Mouse (Mus musculus): ENCODE measurements around the gene Cdk17. TPM values are rescaled to one million over a fixed set of nuclear protein-coding genes. Genes with fewer than 3 reads are reported as not detected.

The Cdk17 gene
- polyA plus RNA-seq, 1 experiment from 2014 or later, result 15.2 TPM

DNA sequence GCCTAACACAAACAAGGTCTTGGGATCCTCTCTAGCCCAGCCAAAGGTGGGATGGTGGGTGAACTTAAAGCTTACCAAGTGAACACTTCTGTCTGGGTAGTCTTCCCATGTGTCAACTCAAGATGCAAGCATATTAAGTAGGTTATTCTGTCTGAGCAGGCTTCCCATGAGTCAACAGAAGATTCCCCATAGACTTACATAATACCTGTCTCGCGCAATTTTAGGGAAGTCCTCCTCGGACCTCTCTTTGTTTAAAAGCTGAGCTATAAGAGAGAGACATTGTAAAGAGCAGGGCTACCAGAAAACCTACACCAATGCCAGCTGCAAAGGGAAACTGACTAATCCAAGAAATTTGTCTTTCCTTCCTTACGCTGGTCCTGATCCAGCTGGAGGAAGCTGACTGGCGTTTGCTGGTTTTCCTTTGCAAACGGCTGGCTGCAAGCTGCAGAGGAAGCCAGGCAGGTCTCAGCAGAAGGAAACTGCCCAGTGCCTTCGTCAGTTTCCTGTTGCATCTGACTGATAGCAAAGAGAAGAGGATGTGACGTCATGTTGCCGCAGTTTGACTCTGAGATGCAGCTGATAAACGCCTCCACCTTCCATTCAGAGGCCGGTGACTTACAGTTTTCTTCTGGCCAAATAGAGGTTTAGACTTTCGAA, 36.6 kb upstream of the Cdk17 start:
- H3K4me2 ChIP-seq, result peak overlapping the region; percentile 20; the same call in 1 of the 2 replicates
- WGBS, result 50% methylated on average over 12 of the region's 12 CpGs
- H3K4me3 ChIP-seq, result no peak overlapping the region
- no peaks in the 10 kb centered on the region for H3K9me3 ChIP-seq
- H3K27ac ChIP-seq, result peak overlapping the region; percentile 51
- H3K36me3 ChIP-seq, result no peaks in the 10 kb centered on the region
- H3K4me1 ChIP-seq, result peaks cover 2% of the 10 kb centered on the region; the same call in 1 of the 2 replicates
- H3K27me3 ChIP-seq, result no peaks in the 10 kb centered on the region
- no peak overlapping the region for H3K9ac ChIP-seq
- ATAC-seq (ENCODE audit: insufficient number of reproducible peaks, low FRiP score, low TSS enrichment, low read depth), result no peak

DNA sequence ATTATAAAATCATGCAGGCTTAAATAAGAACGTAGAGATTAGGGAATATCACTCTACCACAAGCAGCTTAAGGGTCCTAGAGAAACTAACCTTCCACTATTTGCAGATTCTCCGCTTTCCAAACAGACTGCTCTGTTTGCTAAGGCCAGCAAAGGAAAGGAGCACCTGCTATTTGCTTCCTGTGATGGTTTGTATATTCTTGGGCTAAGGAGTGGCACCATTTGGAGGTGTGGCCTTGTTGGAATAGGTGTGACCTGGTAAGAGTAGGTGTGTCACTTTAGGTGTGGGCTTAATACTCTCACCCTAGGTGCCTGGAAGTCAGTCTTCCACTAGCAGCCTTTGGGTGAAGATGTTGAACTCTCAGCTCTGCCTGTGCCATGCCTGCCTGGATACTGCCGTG, 34.6 kb upstream of the Cdk17 start:
- no peak for ATAC-seq (ENCODE audit: insufficient number of reproducible peaks, low FRiP score, low TSS enrichment, low read depth)
- Histone ChIP-seq H3K9ac (no peak overlapping the region), H3K27me3 (no peaks in the 10 kb centered on the region), H3K27ac (no peak overlapping the region), H3K36me3 (no peaks in the 10 kb centered on the region), H3K4me3 (no peak overlapping the region), H3K9me3 (no peaks in the 10 kb centered on the region), H3K4me1 (peaks cover 2% of the 10 kb centered on the region; the same call in 1 of the 2 replicates), H3K4me2 (no peak overlapping the region)
- WGBS, result 80% methylated on average over 3 of the region's 3 CpGs

DNA sequence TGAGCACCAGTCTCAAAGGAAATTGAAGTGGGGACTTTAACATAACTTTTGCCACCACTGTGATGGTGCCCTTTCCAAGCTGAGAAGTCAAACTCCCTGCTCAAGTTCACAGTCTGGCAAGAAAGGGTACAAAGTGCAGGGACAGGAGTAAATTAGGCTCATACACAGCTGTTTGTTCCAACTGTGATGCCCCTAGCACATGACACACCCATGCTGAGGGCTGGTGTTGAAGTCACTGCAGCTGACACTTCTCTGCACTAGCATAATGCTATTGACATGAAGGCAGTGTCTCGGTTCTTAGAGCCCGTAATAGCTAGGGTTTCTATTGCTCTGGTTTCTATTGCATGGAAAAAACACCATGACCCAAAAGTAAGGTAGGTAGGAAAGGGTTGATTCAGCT, 32.1 kb upstream of the Cdk17 start:
- H3K27ac ChIP-seq, result no peak overlapping the region
- no peak overlapping the region for H3K4me2 ChIP-seq
- no peaks in the 10 kb centered on the region for H3K9me3 ChIP-seq
- peaks cover 2% of the 10 kb centered on the region; the same call in 1 of the 2 replicates for H3K4me1 ChIP-seq
- 68% methylated on average over 2 of the region's 2 CpGs for WGBS
- ATAC-seq (ENCODE audit: insufficient number of reproducible peaks, low FRiP score, low TSS enrichment, low read depth), result no peak
- H3K36me3 ChIP-seq, result no peaks in the 10 kb centered on the region
- no peaks in the 10 kb centered on the region for H3K27me3 ChIP-seq
- H3K4me3 ChIP-seq, result no peak overlapping the region
- no peak overlapping the region for H3K9ac ChIP-seq

DNA sequence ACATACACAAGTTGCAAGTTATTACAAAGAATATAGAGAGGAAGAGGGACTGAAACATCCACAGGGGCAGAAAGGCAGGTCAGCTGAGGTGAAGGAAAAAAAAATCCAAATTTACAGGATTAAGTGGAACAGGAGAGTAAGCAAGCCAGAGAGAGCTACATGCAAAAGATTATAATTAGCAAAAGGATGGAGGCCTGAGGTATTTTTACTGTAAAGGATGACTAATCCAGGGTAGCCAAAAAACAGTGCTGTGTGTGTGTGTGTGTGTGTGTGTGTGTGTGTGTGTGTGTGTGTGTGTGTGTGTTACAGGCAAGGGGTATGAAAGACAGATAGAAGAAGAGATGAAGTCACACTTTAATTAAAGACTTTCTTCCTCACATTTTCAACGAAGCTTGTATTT, 31.3 kb upstream of the Cdk17 start:
- H3K27me3 ChIP-seq, result no peaks in the 10 kb centered on the region
- H3K9me3 ChIP-seq, result no peaks in the 10 kb centered on the region
- H3K36me3 ChIP-seq, result no peaks in the 10 kb centered on the region
- ATAC-seq (ENCODE audit: insufficient number of reproducible peaks, low FRiP score, low TSS enrichment, low read depth), result no peak
- no peak overlapping the region for H3K4me3 ChIP-seq
- 76% methylated on average over 1 of the region's 1 CpGs for WGBS
- no peak overlapping the region for H3K27ac ChIP-seq
- no peak overlapping the region for H3K9ac ChIP-seq
- H3K4me2 ChIP-seq, result no peak overlapping the region
- H3K4me1 ChIP-seq, result no peaks in the 10 kb centered on the region

DNA sequence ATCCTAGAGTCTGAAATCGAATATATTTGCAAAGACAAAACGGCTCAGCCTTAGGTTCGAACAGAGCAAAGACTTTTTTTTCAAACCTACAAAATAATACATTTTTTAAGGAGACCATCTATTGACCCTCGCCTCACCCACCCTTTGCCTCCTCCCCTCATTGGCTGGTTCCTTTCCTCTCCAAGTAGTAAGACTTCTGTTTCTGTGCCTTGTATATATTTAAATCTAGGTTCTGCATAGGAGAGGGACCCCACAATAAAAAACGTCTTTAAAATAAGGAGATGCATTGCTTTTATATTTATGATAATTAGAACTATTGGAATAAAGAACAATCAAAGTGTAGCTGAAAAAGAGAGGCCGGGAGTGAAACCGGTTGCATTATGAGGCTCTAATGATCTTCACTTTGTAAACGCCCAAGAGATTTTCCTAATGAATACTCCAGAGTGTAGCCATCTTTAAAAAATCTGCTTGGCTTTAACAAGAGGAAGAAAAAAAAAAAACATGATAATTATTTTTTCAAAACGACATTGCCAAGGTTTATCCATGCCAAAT, 30.7 kb upstream of the Cdk17 start:
- Histone ChIP-seq H3K9me3 (no peaks in the 10 kb centered on the region), H3K27me3 (no peaks in the 10 kb centered on the region), H3K9ac (no peak overlapping the region), H3K4me2 (no peak overlapping the region), H3K27ac (no peak overlapping the region), H3K36me3 (no peaks in the 10 kb centered on the region), H3K4me1 (no peaks in the 10 kb centered on the region), H3K4me3 (no peak overlapping the region)
- WGBS, result 72% methylated on average over 9 of the region's 9 CpGs
- ATAC-seq (ENCODE audit: insufficient number of reproducible peaks, low FRiP score, low TSS enrichment, low read depth), result no peak

DNA sequence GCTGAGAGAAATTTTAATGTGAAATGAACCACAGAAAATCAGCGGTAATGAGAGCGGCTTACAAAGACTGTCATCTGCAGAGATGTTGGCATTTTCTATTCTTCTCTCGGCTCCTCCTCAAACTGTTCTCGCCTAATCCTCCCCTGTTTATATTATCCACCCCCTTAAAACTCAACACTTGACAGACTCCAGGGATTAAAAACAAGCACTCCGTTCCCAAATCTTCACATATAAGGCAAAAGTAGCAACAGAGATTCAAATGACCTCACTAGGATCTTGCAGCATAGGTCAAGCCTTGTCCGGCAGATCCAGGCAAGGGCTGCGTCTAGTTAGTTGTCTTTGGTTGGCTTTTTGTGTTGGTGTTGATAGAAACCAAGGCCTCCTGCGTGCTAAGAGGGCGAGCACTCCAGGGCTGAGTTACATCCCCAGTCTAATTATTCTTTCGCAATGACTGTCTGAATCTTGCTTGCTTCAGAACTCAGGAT, 30.2 kb upstream of the Cdk17 start:
- 81% methylated on average over 10 of the region's 10 CpGs for WGBS
- Histone ChIP-seq H3K27ac (no peak overlapping the region), H3K9me3 (no peaks in the 10 kb centered on the region), H3K4me3 (no peak overlapping the region), H3K9ac (no peak overlapping the region), H3K36me3 (no peaks in the 10 kb centered on the region), H3K4me2 (no peak overlapping the region), H3K4me1 (no peaks in the 10 kb centered on the region), H3K27me3 (no peaks in the 10 kb centered on the region)
- ATAC-seq (ENCODE audit: insufficient number of reproducible peaks, low FRiP score, low TSS enrichment, low read depth), result no peak

DNA sequence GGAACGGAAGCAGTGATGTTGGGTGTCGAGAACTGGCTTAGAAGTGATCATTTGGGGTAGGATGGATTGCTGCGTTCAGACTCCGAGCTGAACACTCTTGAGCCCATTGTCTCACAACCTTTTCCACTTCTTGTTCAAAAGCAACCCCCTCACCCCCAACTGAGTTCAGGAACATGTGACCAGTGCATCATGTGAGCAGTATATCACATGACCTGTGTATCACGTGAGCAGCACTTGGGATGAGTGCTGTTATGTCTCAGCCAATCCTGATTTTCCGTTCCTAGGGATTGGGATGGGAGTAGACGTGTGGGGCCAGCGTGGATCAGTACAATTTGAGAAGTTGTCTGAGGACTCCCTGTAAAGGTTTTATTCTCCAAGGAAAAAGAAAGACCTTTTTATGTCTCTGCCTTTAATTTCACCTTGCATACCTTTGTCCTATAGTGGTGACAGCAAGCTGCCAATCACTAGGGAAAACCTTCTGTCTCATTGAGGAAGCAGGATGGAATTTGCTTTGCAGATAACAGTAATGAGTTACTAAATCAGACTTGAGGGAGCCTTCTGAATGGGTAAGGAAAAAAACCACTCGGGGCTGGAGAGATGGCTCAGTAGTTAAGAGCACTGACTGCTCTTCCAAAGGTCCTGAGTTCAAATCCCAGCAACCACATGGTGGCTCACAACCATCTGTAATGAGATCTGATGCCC, 28.7 kb upstream of the Cdk17 start:
- H3K4me2 ChIP-seq, result no peak overlapping the region
- H3K9ac ChIP-seq, result no peak overlapping the region
- no peaks in the 10 kb centered on the region for H3K9me3 ChIP-seq
- no peak for ATAC-seq (ENCODE audit: insufficient number of reproducible peaks, low FRiP score, low TSS enrichment, low read depth)
- H3K4me1 ChIP-seq, result no peaks in the 10 kb centered on the region
- no peaks in the 10 kb centered on the region for H3K36me3 ChIP-seq
- no peak overlapping the region for H3K27ac ChIP-seq
- no peak overlapping the region for H3K4me3 ChIP-seq
- no peaks in the 10 kb centered on the region for H3K27me3 ChIP-seq
- 93% methylated on average over 9 of the region's 9 CpGs for WGBS

DNA sequence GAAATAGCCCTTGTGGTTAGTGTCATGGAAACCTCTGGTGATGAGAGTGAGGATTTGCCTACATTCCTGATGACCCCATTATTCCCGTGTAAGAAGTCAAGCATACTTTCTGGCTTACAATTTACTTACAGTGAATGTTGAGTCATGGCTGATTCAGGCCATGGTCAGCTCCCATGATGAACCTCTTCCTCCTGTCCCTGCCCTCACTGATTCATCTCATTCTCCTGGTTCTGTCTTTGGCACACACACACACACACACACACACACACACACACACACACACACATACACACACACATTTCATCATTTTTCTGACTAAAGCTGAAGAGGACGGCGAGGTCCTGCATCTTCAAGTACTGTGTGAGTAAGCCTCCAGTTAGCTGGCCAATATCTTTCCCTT, 21.9 kb upstream of the Cdk17 start:
- ATAC-seq (ENCODE audit: insufficient number of reproducible peaks, low FRiP score, low TSS enrichment, low read depth), result no peak
- Histone ChIP-seq H3K27ac (no peak overlapping the region), H3K4me2 (no peak overlapping the region), H3K9me3 (no peaks in the 10 kb centered on the region), H3K4me1 (no peaks in the 10 kb centered on the region), H3K9ac (no peak overlapping the region), H3K36me3 (no peaks in the 10 kb centered on the region), H3K27me3 (no peaks in the 10 kb centered on the region), H3K4me3 (no peak overlapping the region)
- WGBS, result 87% methylated on average over 3 of the region's 3 CpGs

DNA sequence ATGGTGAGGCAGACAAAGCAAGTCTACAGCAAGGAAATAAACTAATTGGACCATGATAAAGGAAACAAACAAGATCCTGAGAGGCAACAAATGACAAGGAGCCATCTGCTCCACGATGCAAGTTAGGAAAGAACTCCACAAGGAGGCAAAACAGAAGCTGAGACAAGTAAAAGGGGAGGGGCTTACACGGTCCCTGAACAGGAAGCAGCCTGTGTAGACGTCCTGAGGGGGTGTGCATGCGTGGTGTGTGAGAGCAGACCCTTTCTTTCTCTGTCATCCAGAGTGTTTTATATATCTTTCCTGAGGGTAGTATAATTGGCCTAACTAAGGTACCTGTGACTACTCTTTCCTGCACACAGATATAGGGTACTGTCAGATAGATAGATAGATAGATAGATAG, 19.9 kb upstream of the Cdk17 start:
- WGBS, result 45% methylated on average over 4 of the region's 4 CpGs
- Histone ChIP-seq H3K27ac (no peak overlapping the region), H3K9ac (no peak overlapping the region), H3K27me3 (no peaks in the 10 kb centered on the region), H3K4me1 (no peaks in the 10 kb centered on the region), H3K4me2 (no peak overlapping the region), H3K36me3 (no peaks in the 10 kb centered on the region), H3K4me3 (no peak overlapping the region), H3K9me3 (no peaks in the 10 kb centered on the region)
- no peak for ATAC-seq (ENCODE audit: insufficient number of reproducible peaks, low FRiP score, low TSS enrichment, low read depth)

DNA sequence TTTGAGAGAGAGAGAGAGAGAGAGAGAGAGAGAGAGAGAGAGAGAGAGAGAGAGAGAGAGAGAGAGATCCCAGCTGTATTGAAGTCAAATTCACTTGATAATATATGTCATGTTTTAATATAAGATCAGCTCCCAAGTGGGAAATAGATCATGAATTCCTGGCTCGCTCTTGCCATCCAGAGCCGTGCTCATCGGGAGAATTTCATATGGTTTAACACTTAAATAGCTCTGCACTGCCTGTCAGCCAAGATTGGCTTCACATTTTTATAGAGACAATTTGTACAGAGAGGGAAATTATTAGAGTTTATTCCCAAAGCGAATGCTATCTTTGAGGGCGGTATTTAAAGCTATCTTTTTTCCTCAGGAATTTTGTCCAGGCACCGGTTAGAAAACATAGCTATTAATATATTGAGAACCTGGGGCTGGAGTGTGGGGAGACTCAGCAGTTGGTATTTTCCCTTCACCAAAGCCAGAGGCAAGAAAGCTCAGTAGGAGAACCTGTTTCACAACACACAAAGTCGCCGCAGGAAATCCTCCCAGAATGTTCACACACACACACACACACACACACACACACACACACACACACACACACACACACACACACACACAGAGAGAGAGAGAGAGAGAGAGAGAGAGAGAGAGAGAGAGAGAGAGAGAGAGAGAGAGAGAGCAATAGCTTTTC, 17.9 kb upstream of the Cdk17 start:
- Histone ChIP-seq H3K27ac (no peak overlapping the region), H3K36me3 (no peaks in the 10 kb centered on the region), H3K9ac (no peak overlapping the region), H3K4me1 (no peaks in the 10 kb centered on the region), H3K4me3 (no peak overlapping the region), H3K27me3 (no peaks in the 10 kb centered on the region), H3K4me2 (no peak overlapping the region), H3K9me3 (no peaks in the 10 kb centered on the region)
- ATAC-seq (ENCODE audit: insufficient number of reproducible peaks, low FRiP score, low TSS enrichment, low read depth), result no peak
- 30% methylated on average over 8 of the region's 8 CpGs for WGBS

DNA sequence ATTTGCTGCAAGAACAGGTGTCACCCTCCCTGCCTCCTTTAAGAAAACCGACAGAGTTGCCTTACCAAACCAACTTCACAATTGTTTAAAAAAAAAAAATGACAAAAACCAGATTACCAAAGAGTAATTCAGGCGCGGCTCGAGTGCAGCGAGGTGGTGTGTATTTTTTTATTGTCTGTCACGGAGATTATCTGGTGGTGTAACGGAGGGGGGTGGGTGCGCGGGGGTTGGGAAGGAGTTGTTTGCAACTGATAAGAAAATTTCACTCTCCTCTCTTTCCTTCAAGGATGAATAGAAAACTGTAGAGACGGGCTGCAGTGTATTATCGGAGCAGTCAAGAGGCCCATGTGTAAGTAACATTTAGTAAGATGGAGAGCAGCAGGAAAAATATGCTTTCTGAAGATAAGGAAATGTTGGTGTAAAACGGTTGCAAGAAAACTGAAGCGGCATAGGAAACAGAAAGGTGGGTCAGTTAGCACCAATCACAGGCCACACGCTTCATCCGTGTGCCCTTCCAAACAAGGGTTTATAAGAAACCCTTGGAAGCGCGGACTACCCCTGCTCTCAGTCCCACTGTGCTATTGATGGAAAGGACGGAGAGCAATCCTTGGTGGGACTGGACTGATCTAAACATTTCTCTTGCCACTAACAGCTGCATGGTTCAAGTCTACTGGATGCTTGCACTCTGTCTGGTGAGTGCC, 17.2 kb upstream of the Cdk17 start:
- Histone ChIP-seq H3K4me3 (no peak overlapping the region), H3K27me3 (no peaks in the 10 kb centered on the region), H3K9me3 (no peaks in the 10 kb centered on the region), H3K27ac (no peak overlapping the region; the same call in 1 of the 2 replicates), H3K4me1 (no peaks in the 10 kb centered on the region), H3K4me2 (no peak overlapping the region), H3K9ac (no peak overlapping the region), H3K36me3 (no peaks in the 10 kb centered on the region)
- no peak for ATAC-seq (ENCODE audit: insufficient number of reproducible peaks, low FRiP score, low TSS enrichment, low read depth)
- WGBS, result 52% methylated on average over 18 of the region's 18 CpGs

Data from limb, embryonic 15.5 days (tissue).